Mouse (Mus musculus): ENCODE data around the gene Mypop.

Gene Mypop

GRCm38 (mm10) chr7:18967603-18968002 is 23.4 kb upstream of the Mypop start:
- no peak for DNase-seq (ENCODE audit: low read depth, low spot score)
- no peaks in the 10 kb centered on the region for H3K27me3 ChIP-seq (ENCODE audit: control insufficient read depth, insufficient read depth, low read length, poor library complexity, severe bottlenecking)
- H3K36me3 ChIP-seq (ENCODE audit: control insufficient read depth, insufficient read depth, low read length, poor library complexity, severe bottlenecking), result no peaks in the 10 kb centered on the region

- Histone ChIP-seq H3K27me3 (ENCODE audit: control insufficient read depth, insufficient read depth, low read length, poor library complexity, severe bottlenecking) (no peaks in the 10 kb centered on the region; the same call in 1 of the 2 replicates), H3K36me3 (ENCODE audit: control insufficient read depth, insufficient read depth, low read length, poor library complexity, severe bottlenecking) (no peaks in the 10 kb centered on the region)
- no peak for DNase-seq (ENCODE audit: low read depth, low spot score)
Measured at GRCm38 (mm10) chr7:18970956-18971355, 20.1 kb upstream of the Mypop start.

- H3K36me3 ChIP-seq (ENCODE audit: control insufficient read depth, insufficient read depth, low read length, poor library complexity, severe bottlenecking), result no peaks in the 10 kb centered on the region
- DNase-seq (ENCODE audit: low read depth, low spot score), result no peak
- no peaks in the 10 kb centered on the region; the same call in none of the 2 replicates for H3K27me3 ChIP-seq (ENCODE audit: control insufficient read depth, insufficient read depth, low read length, poor library complexity, severe bottlenecking)
Measured at GRCm38 (mm10) chr7:18978381-18978780, 12.7 kb upstream of the Mypop start.

DNA sequence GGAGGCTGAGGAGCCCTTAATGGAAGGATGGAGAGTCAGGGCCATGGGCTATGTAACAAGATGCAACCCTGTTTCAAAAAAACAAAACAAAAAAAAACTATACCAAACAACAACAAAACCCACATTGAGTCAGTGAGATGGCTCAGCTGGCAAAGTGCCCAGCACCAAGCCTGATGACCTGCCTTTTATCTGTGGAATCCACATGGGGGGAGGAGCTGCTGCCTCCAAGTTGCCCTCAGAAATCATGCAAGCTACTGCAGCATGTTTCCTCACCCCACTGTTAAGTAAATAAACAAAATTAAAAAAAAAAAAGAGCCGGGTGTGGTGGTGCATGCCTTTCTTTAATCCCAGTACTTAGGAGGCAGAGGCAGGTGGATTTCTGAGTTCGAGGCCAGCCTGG is 4.5 kb upstream of the Mypop start:
- no peaks in the 10 kb centered on the region for H3K27me3 ChIP-seq (ENCODE audit: control insufficient read depth, insufficient read depth, low read length, poor library complexity, severe bottlenecking)

GRCm38 (mm10) chr7:18987100-18987499 is 3.9 kb upstream of the Mypop start, which contains the start of gene Nanos2:
TSS of gene Nanos2 (plus strand) at chr7:18987400.
- Histone ChIP-seq H3K27me3 (ENCODE audit: control insufficient read depth, insufficient read depth, low read length, poor library complexity, severe bottlenecking) (no peaks in the 10 kb centered on the region), H3K36me3 (ENCODE audit: control insufficient read depth, insufficient read depth, low read length, poor library complexity, severe bottlenecking) (no peaks in the 10 kb centered on the region)
- no peak for DNase-seq (ENCODE audit: low read depth, low spot score)

More for the DNA sequence above, 4.5 kb upstream of the Mypop start:
- DNase-seq (ENCODE audit: low read depth, low spot score), result no peak
- no peaks in the 10 kb centered on the region for H3K36me3 ChIP-seq (ENCODE audit: control insufficient read depth, insufficient read depth, low read length, poor library complexity, severe bottlenecking)

GRCm38 (mm10) chr7:18987747-18988146 is 3.3 kb upstream of the Mypop start:
- no peaks in the 10 kb centered on the region for H3K27me3 ChIP-seq (ENCODE audit: control insufficient read depth, insufficient read depth, low read length, poor library complexity, severe bottlenecking)
- DNase-seq (ENCODE audit: low read depth, low spot score), result no peak
- no peaks in the 10 kb centered on the region for H3K36me3 ChIP-seq (ENCODE audit: control insufficient read depth, insufficient read depth, low read length, poor library complexity, severe bottlenecking)

DNA sequence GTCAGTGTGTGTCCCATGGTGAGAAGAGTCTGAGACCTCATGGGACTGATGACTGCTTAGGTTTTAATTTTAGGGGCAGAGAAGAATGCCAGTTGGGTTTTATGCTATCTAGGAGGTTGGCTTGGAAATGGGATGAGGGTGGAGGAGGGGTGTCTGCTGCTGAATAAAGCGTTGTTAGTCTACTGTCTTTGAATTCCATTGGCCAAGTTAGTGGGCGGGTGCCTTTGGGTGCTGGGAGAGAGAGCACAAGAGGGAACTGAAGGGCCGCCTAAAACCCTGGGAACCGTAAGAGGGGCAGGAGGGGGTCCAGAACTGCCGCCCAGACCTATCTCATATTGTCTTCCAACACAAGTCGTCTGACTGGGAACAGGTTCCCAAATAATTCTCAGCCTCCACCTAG is 2.3 kb upstream of the Mypop start:
- no peak for DNase-seq (ENCODE audit: low read depth, low spot score)
- Histone ChIP-seq H3K27me3 (ENCODE audit: control insufficient read depth, insufficient read depth, low read length, poor library complexity, severe bottlenecking) (no peaks in the 10 kb centered on the region), H3K36me3 (ENCODE audit: control insufficient read depth, insufficient read depth, low read length, poor library complexity, severe bottlenecking) (no peaks in the 10 kb centered on the region; the same call in 1 of the 2 replicates)

GRCm38 (mm10) chr7:18989995-18990394 is 1.1 kb upstream of the Mypop start:
- DNase-seq (ENCODE audit: low read depth, low spot score), result peak; percentile 18

DNA sequence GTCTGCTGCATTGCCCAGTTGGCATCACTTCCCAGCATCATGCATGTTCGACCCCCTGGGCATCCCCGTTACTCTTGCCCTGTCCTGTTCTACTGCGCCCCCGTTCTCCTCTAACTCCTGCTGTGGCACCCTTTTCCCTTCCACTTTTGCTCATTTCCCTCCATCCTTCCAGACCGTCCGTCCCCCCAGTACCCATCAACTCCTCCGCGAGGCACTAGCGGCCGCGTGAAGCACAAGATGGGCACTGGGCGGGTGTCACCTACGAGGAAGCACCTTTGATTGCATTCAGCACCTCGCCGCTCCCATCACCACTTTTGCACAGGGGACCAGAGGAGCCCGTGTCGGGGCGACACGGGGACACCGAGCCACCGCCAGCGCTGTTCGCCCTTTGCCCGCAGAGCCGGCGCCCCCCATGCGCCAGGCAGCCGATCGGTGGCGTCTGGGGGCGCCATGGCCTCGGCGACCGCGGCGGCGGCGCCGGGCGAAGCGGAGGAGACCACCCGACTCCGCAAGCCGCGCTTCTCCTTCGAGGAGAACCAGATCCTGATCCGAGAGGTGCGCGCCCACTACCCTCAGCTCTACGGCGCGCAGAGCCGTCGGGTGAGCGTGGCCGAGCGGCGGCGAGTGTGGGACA is 732 bp downstream of the Mypop start:
- DNase-seq (ENCODE audit: low read depth, low spot score), result peak; percentile 34
- peaks cover 1% of the 10 kb centered on the region; the same call in 1 of the 2 replicates for H3K36me3 ChIP-seq (ENCODE audit: control insufficient read depth, insufficient read depth, low read length, poor library complexity, severe bottlenecking)
- H3K27me3 ChIP-seq (ENCODE audit: control insufficient read depth, insufficient read depth, low read length, poor library complexity, severe bottlenecking), result no peaks in the 10 kb centered on the region

More at GRCm38 (mm10) chr7:18989995-18990394, 1.1 kb upstream of the Mypop start:
- no peaks in the 10 kb centered on the region for H3K27me3 ChIP-seq (ENCODE audit: control insufficient read depth, insufficient read depth, low read length, poor library complexity, severe bottlenecking)
- H3K36me3 ChIP-seq (ENCODE audit: control insufficient read depth, insufficient read depth, low read length, poor library complexity, severe bottlenecking), result peaks cover 1% of the 10 kb centered on the region; the same call in 1 of the 2 replicates

DNA sequence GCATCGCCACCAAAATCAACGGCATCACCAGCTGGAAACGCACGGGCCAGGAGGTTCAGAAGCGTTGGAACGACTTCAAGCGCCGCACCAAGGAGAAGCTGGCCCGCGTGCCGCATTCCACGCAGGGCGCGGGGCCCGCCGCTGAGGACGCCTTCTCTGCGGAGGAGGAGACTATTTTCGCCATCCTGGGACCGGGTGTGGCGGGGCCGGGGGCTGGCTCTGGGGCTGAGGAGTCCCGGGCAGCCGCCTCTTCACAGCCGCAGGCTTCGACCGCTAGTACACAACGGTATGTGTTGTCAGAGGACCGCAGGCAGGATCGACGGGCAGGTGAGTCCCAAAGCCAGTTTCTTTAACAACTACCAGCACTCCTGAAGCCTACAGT is 1.2 kb downstream of the Mypop start:
- Histone ChIP-seq H3K27me3 (ENCODE audit: control insufficient read depth, insufficient read depth, low read length, poor library complexity, severe bottlenecking) (no peaks in the 10 kb centered on the region), H3K36me3 (ENCODE audit: control insufficient read depth, insufficient read depth, low read length, poor library complexity, severe bottlenecking) (peaks cover 1% of the 10 kb centered on the region)
- DNase-seq (ENCODE audit: low read depth, low spot score), result no peak

GRCm38 (mm10) chr7:18993036-18993435 is 2.0 kb downstream of the Mypop start:
- DNase-seq (ENCODE audit: low read depth, low spot score), result no peak
- Histone ChIP-seq H3K27me3 (ENCODE audit: control insufficient read depth, insufficient read depth, low read length, poor library complexity, severe bottlenecking) (no peaks in the 10 kb centered on the region), H3K36me3 (ENCODE audit: control insufficient read depth, insufficient read depth, low read length, poor library complexity, severe bottlenecking) (peaks cover 1% of the 10 kb centered on the region)

DNA sequence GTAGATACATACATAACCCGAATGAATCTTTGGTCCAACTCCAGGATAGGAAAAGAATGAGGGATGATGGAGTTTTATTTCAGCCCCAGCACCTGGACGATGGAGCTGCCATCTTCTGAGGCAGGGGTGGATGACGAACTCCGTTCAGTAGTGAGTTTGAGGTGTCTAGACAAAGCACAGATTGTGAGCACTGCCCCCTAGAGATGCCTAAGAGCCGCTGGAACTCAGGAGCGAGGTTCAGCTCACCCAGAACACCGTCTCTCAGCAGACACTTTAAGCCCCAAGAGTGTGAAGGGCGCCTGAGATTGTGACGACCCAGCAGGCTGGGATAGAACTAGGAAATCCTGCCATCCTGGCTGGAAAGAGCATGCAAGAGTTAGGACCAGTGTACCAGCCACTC is 7.8 kb downstream of the Mypop start:
- no peak for DNase-seq (ENCODE audit: low read depth, low spot score)
- Histone ChIP-seq H3K36me3 (ENCODE audit: control insufficient read depth, insufficient read depth, low read length, poor library complexity, severe bottlenecking) (peaks cover 1% of the 10 kb centered on the region), H3K27me3 (ENCODE audit: control insufficient read depth, insufficient read depth, low read length, poor library complexity, severe bottlenecking) (no peaks in the 10 kb centered on the region)

DNA sequence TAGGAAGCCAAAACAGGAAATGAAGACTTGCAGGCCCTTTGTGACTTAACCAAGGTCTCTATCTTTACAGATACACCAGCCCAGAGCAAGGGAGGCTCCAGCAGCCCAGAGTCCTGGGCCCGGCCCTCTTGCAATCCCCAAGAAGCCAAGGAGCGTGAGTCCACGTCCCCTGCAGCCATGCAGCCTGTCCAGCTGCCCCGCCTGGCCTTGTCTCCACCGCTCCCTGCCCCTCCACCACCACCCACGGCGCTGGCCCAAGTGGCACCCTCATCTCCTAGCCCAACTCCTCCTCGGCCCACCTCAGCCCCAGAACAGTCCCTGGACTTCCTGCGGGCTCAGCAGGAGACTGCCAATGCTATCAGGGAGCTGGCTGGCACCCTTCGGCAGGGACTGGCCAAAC is 9.4 kb downstream of the Mypop start:
- no peaks in the 10 kb centered on the region for H3K27me3 ChIP-seq (ENCODE audit: control insufficient read depth, insufficient read depth, low read length, poor library complexity, severe bottlenecking)
- H3K36me3 ChIP-seq (ENCODE audit: control insufficient read depth, insufficient read depth, low read length, poor library complexity, severe bottlenecking), result peaks cover 2% of the 10 kb centered on the region
- no peak for DNase-seq (ENCODE audit: low read depth, low spot score)

DNA sequence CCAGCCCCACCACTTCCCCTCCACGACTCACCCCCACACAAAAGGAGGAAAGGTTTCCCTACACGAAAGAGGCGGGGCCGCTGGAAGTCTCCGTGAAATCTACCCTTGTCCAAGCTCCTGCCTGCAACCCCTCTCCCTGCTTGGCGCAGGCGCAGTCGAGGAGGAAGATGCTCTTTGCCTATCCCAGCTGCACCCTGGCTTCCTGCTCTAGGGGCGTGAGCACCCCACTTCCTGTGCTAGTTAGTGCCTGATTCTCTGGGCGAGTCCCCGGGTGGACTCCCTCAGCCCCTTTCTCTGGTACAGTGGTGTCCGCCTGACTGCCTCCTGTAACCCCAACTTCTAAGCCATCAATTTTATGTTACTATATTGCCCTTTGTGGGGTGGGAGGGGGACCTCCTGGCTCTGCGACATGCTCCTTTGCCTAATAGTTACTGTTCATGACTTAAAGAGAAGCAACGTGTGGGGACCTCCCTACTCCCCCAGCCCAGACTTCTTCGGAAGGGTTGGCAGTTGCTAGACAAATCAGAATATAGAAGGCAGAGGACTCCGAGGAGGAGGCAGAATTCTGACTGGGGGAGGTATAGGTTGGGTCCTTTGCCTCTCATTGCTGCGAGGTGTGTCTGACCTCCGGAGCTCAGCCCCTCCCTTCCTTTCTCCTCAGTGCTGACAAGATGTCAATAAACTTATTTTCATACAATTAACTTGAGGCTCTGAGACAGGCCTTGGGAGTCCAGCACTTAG is 10.2 kb downstream of the Mypop start:
- H3K36me3 ChIP-seq (ENCODE audit: control insufficient read depth, insufficient read depth, low read length, poor library complexity, severe bottlenecking), result peaks cover 3% of the 10 kb centered on the region; the same call in 1 of the 2 replicates
- no peaks in the 10 kb centered on the region for H3K27me3 ChIP-seq (ENCODE audit: control insufficient read depth, insufficient read depth, low read length, poor library complexity, severe bottlenecking)
- DNase-seq (ENCODE audit: low read depth, low spot score), result peak; percentile 86

GRCm38 (mm10) chr7:19001807-19002085 is 10.7 kb downstream of the Mypop start:
- no peak for DNase-seq (ENCODE audit: low read depth, low spot score)

More at GRCm38 (mm10) chr7:19001807-19002085, 10.7 kb downstream of the Mypop start:
- Histone ChIP-seq H3K36me3 (ENCODE audit: control insufficient read depth, insufficient read depth, low read length, poor library complexity, severe bottlenecking) (peaks cover 3% of the 10 kb centered on the region; the same call in 1 of the 2 replicates), H3K27me3 (ENCODE audit: control insufficient read depth, insufficient read depth, low read length, poor library complexity, severe bottlenecking) (no peaks in the 10 kb centered on the region)

Measured in splenic B cell, adult 2 months (primary cell).